Mouse (Mus musculus): ENCODE data around the gene Rara. TPM values are rescaled to one million over a fixed set of nuclear protein-coding genes. Genes with fewer than 3 reads are reported as not detected.
A peak's percentile ranks its signal among the peaks of the same experiment; 100 is the strongest.

The Rara gene
- polyA plus RNA-seq, 1 experiment: 31.9 TPM

- peaks cover 94% of the 10 kb centered on the region for H3K79me2 ChIP-seq (ENCODE audit: control insufficient read depth, insufficient read depth)
- H3ac ChIP-seq (ENCODE audit: control insufficient read depth, insufficient read length, low read depth): peak overlapping the region; percentile 86
- peaks cover 50% of the 10 kb centered on the region for H3K79me3 ChIP-seq (ENCODE audit: low read depth)
- TF ChIP-seq FOSL1 (IDR thresholded peaks at IDR 0.05; ENCODE audit: insufficient read depth, low read length, poor library complexity, severe bottlenecking) (no peak), USF1 (IDR thresholded peaks at IDR 0.05; ENCODE audit: low read depth) (no peak), CEBPB (IDR thresholded peaks at IDR 0.05; ENCODE audit: low read depth) (no peak), MYOG (IDR thresholded peaks at IDR 0.05; ENCODE audit: control insufficient read depth, extremely low read depth, insufficient read length) (no peak), CTCF (IDR thresholded peaks at IDR 0.05; ENCODE audit: control insufficient read depth, insufficient read depth, insufficient read length) (no peak), MAX (IDR thresholded peaks at IDR 0.05) (no peak), MYOD1 (IDR thresholded peaks at IDR 0.05; ENCODE audit: control insufficient read depth, insufficient read length, low read depth) (no peak)
- peaks cover 24% of the 10 kb centered on the region for H3K36me3 ChIP-seq (ENCODE audit: control insufficient read depth, insufficient read depth)
- H3K27me3 ChIP-seq (ENCODE audit: control insufficient read depth, insufficient read depth, insufficient read length): no peaks in the 10 kb centered on the region
- H3K4me3 ChIP-seq (ENCODE audit: insufficient read depth, poor library complexity, severe bottlenecking): peak overlapping the region; percentile 57
These were observed 32.8 kb downstream of the Rara start for GRCm38 (mm10) chr11:98960313-98960906.

DNA sequence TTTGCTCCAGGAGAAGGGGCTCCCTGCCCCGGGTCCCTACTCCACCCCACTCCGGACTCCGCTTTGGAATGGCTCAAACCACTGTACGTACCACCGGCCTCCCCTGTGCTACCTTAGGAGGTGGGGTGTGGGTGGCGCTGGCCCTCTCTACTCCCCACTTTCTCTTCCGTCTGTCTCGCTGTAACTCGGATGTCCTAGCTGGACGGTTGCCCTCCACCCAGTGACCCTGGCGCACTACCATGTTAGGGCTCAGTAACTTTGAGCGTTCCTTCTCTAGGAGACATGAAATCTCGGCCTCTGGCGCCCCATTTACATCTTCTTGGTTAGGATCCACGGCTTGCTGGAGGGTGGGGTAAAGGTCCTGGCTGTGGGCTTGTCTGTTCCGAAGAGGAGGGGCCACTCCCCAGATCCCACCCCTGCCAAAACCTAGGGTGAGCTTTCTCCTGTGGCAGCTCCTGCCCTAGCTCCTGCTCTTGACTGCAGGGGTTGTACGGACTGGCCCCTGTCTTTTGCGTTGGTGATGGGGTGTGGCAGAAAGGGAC is 33.5 kb downstream of the Rara start:
- H3K79me2 ChIP-seq (ENCODE audit: control insufficient read depth, insufficient read depth): peaks cover 94% of the 10 kb centered on the region
- H3K27me3 ChIP-seq (ENCODE audit: control insufficient read depth, insufficient read depth, insufficient read length): no peaks in the 10 kb centered on the region
- peak overlapping the region; percentile 86 for H3ac ChIP-seq (ENCODE audit: control insufficient read depth, insufficient read length, low read depth)
- H3K79me3 ChIP-seq (ENCODE audit: low read depth): peaks cover 48% of the 10 kb centered on the region
- peaks cover 26% of the 10 kb centered on the region for H3K36me3 ChIP-seq (ENCODE audit: control insufficient read depth, insufficient read depth)
- TF ChIP-seq CEBPB (IDR thresholded peaks at IDR 0.05; ENCODE audit: low read depth) (no peak), USF1 (IDR thresholded peaks at IDR 0.05; ENCODE audit: low read depth) (no peak), MAX (IDR thresholded peaks at IDR 0.05) (no peak), CTCF (IDR thresholded peaks at IDR 0.05; ENCODE audit: control insufficient read depth, insufficient read depth, insufficient read length) (no peak), MYOG (IDR thresholded peaks at IDR 0.05; ENCODE audit: control insufficient read depth, extremely low read depth, insufficient read length) (no peak), MYOD1 (IDR thresholded peaks at IDR 0.05; ENCODE audit: control insufficient read depth, insufficient read length, low read depth) (no peak), FOSL1 (IDR thresholded peaks at IDR 0.05; ENCODE audit: insufficient read depth, low read length, poor library complexity, severe bottlenecking) (no peak)
- peak overlapping the region; percentile 57 for H3K4me3 ChIP-seq (ENCODE audit: insufficient read depth, poor library complexity, severe bottlenecking)

DNA sequence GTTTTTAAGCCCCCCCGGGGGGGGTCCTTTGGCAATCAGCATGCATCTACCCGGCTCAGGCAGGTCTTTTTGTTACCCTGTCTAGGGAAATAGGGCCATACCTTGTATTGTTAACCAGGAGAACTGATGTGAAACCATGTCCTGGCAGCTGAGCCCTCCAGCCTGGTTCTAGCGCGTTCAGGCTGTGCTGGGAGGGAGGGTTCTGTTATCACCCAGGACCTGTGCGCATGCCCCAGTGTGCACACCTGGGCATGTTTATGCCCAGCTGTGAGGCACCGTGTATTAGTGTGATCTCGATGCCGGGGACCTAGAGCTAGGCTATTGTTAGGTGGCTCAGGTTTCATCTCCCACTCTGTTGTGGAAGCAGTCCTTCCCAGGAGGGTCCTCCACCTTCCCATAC is 34.1 kb downstream of the Rara start:
- no peaks in the 10 kb centered on the region for H3K27me3 ChIP-seq (ENCODE audit: control insufficient read depth, insufficient read depth, insufficient read length)
- TF ChIP-seq MYOD1 (IDR thresholded peaks at IDR 0.05; ENCODE audit: control insufficient read depth, insufficient read length, low read depth) (no peak), CTCF (IDR thresholded peaks at IDR 0.05; ENCODE audit: control insufficient read depth, insufficient read depth, insufficient read length) (no peak), MYOG (IDR thresholded peaks at IDR 0.05; ENCODE audit: control insufficient read depth, extremely low read depth, insufficient read length) (no peak), USF1 (IDR thresholded peaks at IDR 0.05; ENCODE audit: low read depth) (no peak), MAX (IDR thresholded peaks at IDR 0.05) (no peak), FOSL1 (IDR thresholded peaks at IDR 0.05; ENCODE audit: insufficient read depth, low read length, poor library complexity, severe bottlenecking) (no peak), CEBPB (IDR thresholded peaks at IDR 0.05; ENCODE audit: low read depth) (no peak)
- H3ac ChIP-seq (ENCODE audit: control insufficient read depth, insufficient read length, low read depth): peak overlapping the region; percentile 57
- peak overlapping the region; percentile 57 for H3K4me3 ChIP-seq (ENCODE audit: insufficient read depth, poor library complexity, severe bottlenecking)
- peaks cover 25% of the 10 kb centered on the region for H3K36me3 ChIP-seq (ENCODE audit: control insufficient read depth, insufficient read depth)
- H3K79me2 ChIP-seq (ENCODE audit: control insufficient read depth, insufficient read depth): peaks cover 94% of the 10 kb centered on the region
- H3K79me3 ChIP-seq (ENCODE audit: low read depth): peaks cover 46% of the 10 kb centered on the region

DNA sequence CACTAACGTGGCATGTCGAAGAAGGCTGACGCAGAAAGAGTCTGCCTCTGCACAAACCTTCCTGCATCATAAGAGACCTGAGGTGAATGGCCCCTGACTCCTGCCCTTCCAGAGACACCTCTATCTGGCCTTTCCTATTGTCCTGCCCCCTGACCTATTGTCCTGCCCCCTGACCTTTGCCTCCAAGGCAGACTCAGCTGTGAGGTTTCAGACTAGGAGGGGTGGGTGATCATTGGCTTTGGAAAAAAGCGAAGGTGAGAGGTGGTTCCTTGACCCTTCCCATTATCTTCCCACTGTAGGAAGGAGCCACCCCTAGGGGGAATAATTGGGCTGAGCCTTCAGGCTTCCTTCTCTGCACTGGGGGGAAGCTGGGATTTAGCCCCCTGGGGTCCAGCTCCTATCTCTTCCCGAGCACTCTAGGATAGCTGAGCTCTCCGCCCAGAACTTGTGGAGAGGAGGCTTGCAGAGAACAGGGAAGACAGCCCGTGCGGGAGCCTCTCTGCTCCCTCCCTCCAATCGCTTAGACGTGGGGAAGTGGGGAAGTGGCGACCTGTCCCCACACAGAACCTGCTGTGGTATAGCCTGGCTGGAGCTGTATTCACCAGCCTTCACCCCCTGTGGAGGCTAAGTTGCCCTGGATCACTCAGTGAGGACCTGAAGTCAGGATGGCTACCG is 34.9 kb downstream of the Rara start:
- H3K79me2 ChIP-seq (ENCODE audit: control insufficient read depth, insufficient read depth): peaks cover 95% of the 10 kb centered on the region
- H3K79me3 ChIP-seq (ENCODE audit: low read depth): peaks cover 41% of the 10 kb centered on the region
- peak overlapping the region; percentile 57 for H3K4me3 ChIP-seq (ENCODE audit: insufficient read depth, poor library complexity, severe bottlenecking)
- no peak for TF ChIP-seq USF1 (IDR thresholded peaks at IDR 0.05; ENCODE audit: low read depth)
- no peak for TF ChIP-seq MYOD1 (IDR thresholded peaks at IDR 0.05; ENCODE audit: control insufficient read depth, insufficient read length, low read depth)
- TF ChIP-seq MAX (IDR thresholded peaks at IDR 0.05): no peak
- TF ChIP-seq CTCF (IDR thresholded peaks at IDR 0.05; ENCODE audit: control insufficient read depth, insufficient read depth, insufficient read length): no peak
- TF ChIP-seq MYOG (IDR thresholded peaks at IDR 0.05; ENCODE audit: control insufficient read depth, extremely low read depth, insufficient read length): no peak
- no peak for TF ChIP-seq CEBPB (IDR thresholded peaks at IDR 0.05; ENCODE audit: low read depth)
- TF ChIP-seq FOSL1 (IDR thresholded peaks at IDR 0.05; ENCODE audit: insufficient read depth, low read length, poor library complexity, severe bottlenecking): no peak
- H3K27me3 ChIP-seq (ENCODE audit: control insufficient read depth, insufficient read depth, insufficient read length): no peaks in the 10 kb centered on the region
- peaks cover 25% of the 10 kb centered on the region for H3K36me3 ChIP-seq (ENCODE audit: control insufficient read depth, insufficient read depth)
- peak overlapping the region; percentile 13 for H3ac ChIP-seq (ENCODE audit: control insufficient read depth, insufficient read length, low read depth)

- Histone ChIP-seq H3ac (ENCODE audit: control insufficient read depth, insufficient read length, low read depth) (peak overlapping the region; percentile 59), H3K4me3 (ENCODE audit: insufficient read depth, poor library complexity, severe bottlenecking) (peak overlapping the region; percentile 30), H3K36me3 (ENCODE audit: control insufficient read depth, insufficient read depth) (peaks cover 25% of the 10 kb centered on the region), H3K79me2 (ENCODE audit: control insufficient read depth, insufficient read depth) (peaks cover 95% of the 10 kb centered on the region), H3K79me3 (ENCODE audit: low read depth) (peaks cover 42% of the 10 kb centered on the region), H3K27me3 (ENCODE audit: control insufficient read depth, insufficient read depth, insufficient read length) (no peaks in the 10 kb centered on the region)
- TF ChIP-seq MAX (IDR thresholded peaks at IDR 0.05): peak; percentile 18
- no peak for TF ChIP-seq MYOG (IDR thresholded peaks at IDR 0.05; ENCODE audit: control insufficient read depth, extremely low read depth, insufficient read length)
- no peak for TF ChIP-seq CTCF (IDR thresholded peaks at IDR 0.05; ENCODE audit: control insufficient read depth, insufficient read depth, insufficient read length)
These were observed 35.8 kb downstream of the Rara start for GRCm38 (mm10) chr11:98963191-98964021.

Data from C2C12 (cell line).